Mouse (Mus musculus): ENCODE measurements at regions not wholly inside any gene's neighbourhood (a gene's known extent, or its start where the extent isn't known, plus 50 kb on each side); places are given as distances from the start of the nearest gene placed in this dataset.
A peak's percentile ranks its signal among the peaks of the same experiment; 100 is the strongest.

- no peak for DNase-seq (ENCODE audit: low read depth)
- TF ChIP-seq POLR2A (IDR thresholded peaks at IDR 0.05; ENCODE audit: borderline replicate concordance, extremely low read depth, insufficient read depth, insufficient read length, poor library complexity, severe bottlenecking) (no peak), CTCF (IDR thresholded peaks at IDR 0.05; ENCODE audit: borderline replicate concordance, extremely low read depth, insufficient read depth, insufficient read length) (no peak)
These were observed 252.4 kb downstream of the Dact1 start for GRCm38 (mm10) chr12:71561918-71562572.

- DNase-seq (ENCODE audit: low read depth), result no peak
- TF ChIP-seq CTCF (IDR thresholded peaks at IDR 0.05; ENCODE audit: borderline replicate concordance, extremely low read depth, insufficient read depth, insufficient read length) (no peak), POLR2A (IDR thresholded peaks at IDR 0.05; ENCODE audit: borderline replicate concordance, extremely low read depth, insufficient read depth, insufficient read length, poor library complexity, severe bottlenecking) (no peak)
These were observed 253.5 kb downstream of the Dact1 start for GRCm38 (mm10) chr12:71563219-71563618.

GRCm38 (mm10) chr12:71566371-71566770 is 256.7 kb downstream of the Dact1 start:
- TF ChIP-seq CTCF (IDR thresholded peaks at IDR 0.05; ENCODE audit: borderline replicate concordance, extremely low read depth, insufficient read depth, insufficient read length), result no peak
- no peak for TF ChIP-seq POLR2A (IDR thresholded peaks at IDR 0.05; ENCODE audit: borderline replicate concordance, extremely low read depth, insufficient read depth, insufficient read length, poor library complexity, severe bottlenecking)
- no peak for DNase-seq (ENCODE audit: low read depth)

GRCm38 (mm10) chr12:71568251-71568650 is 258.6 kb downstream of the Dact1 start:
- TF ChIP-seq CTCF (IDR thresholded peaks at IDR 0.05; ENCODE audit: borderline replicate concordance, extremely low read depth, insufficient read depth, insufficient read length), result no peak
- DNase-seq (ENCODE audit: low read depth), result peak; percentile 70

GRCm38 (mm10) chr12:71568880-71569390 is 259.3 kb downstream of the Dact1 start:
- TF ChIP-seq CTCF (IDR thresholded peaks at IDR 0.05; ENCODE audit: borderline replicate concordance, extremely low read depth, insufficient read depth, insufficient read length) (no peak), POLR2A (IDR thresholded peaks at IDR 0.05; ENCODE audit: borderline replicate concordance, extremely low read depth, insufficient read depth, insufficient read length, poor library complexity, severe bottlenecking) (no peak)
- peak; percentile 51 for DNase-seq (ENCODE audit: low read depth)

- DNase-seq (ENCODE audit: low read depth), result peak; percentile 64
- no peak for TF ChIP-seq CTCF (IDR thresholded peaks at IDR 0.05; ENCODE audit: borderline replicate concordance, extremely low read depth, insufficient read depth, insufficient read length)
- no peak for TF ChIP-seq POLR2A (IDR thresholded peaks at IDR 0.05; ENCODE audit: borderline replicate concordance, extremely low read depth, insufficient read depth, insufficient read length, poor library complexity, severe bottlenecking)
These were observed 260.0 kb downstream of the Dact1 start for GRCm38 (mm10) chr12:71569662-71570061.

GRCm38 (mm10) chr12:71570116-71570515 is 260.4 kb downstream of the Dact1 start:
- DNase-seq (ENCODE audit: low read depth), result no peak
- no peak for TF ChIP-seq CTCF (IDR thresholded peaks at IDR 0.05; ENCODE audit: borderline replicate concordance, extremely low read depth, insufficient read depth, insufficient read length)
- TF ChIP-seq POLR2A (IDR thresholded peaks at IDR 0.05; ENCODE audit: borderline replicate concordance, extremely low read depth, insufficient read depth, insufficient read length, poor library complexity, severe bottlenecking), result no peak

GRCm38 (mm10) chr12:71572833-71573446 is 257.9 kb upstream of the Daam1 start:
- DNase-seq (ENCODE audit: low read depth), result peak; percentile 76
- no peak for TF ChIP-seq CTCF (IDR thresholded peaks at IDR 0.05; ENCODE audit: borderline replicate concordance, extremely low read depth, insufficient read depth, insufficient read length)
- no peak for TF ChIP-seq POLR2A (IDR thresholded peaks at IDR 0.05; ENCODE audit: borderline replicate concordance, extremely low read depth, insufficient read depth, insufficient read length, poor library complexity, severe bottlenecking)

GRCm38 (mm10) chr12:71573456-71573855 is 257.4 kb upstream of the Daam1 start:
- peak; percentile 62 for DNase-seq (ENCODE audit: low read depth)
- TF ChIP-seq CTCF (IDR thresholded peaks at IDR 0.05; ENCODE audit: borderline replicate concordance, extremely low read depth, insufficient read depth, insufficient read length) (no peak), POLR2A (IDR thresholded peaks at IDR 0.05; ENCODE audit: borderline replicate concordance, extremely low read depth, insufficient read depth, insufficient read length, poor library complexity, severe bottlenecking) (no peak)

- TF ChIP-seq POLR2A (IDR thresholded peaks at IDR 0.05; ENCODE audit: borderline replicate concordance, extremely low read depth, insufficient read depth, insufficient read length, poor library complexity, severe bottlenecking) (no peak), CTCF (IDR thresholded peaks at IDR 0.05; ENCODE audit: borderline replicate concordance, extremely low read depth, insufficient read depth, insufficient read length) (no peak)
These were observed 256.2 kb upstream of the Daam1 start for GRCm38 (mm10) chr12:71574685-71575084.

GRCm38 (mm10) chr12:71577349-71577748 is 253.5 kb upstream of the Daam1 start:
- no peak for TF ChIP-seq POLR2A (IDR thresholded peaks at IDR 0.05; ENCODE audit: borderline replicate concordance, extremely low read depth, insufficient read depth, insufficient read length, poor library complexity, severe bottlenecking)
- TF ChIP-seq CTCF (IDR thresholded peaks at IDR 0.05; ENCODE audit: borderline replicate concordance, extremely low read depth, insufficient read depth, insufficient read length), result peak; percentile 31; the same call in 1 of the 2 replicates
- peak; percentile 68 for DNase-seq (ENCODE audit: low read depth)

More at GRCm38 (mm10) chr12:71574685-71575084, 256.2 kb upstream of the Daam1 start:
- DNase-seq (ENCODE audit: low read depth), result no peak

GRCm38 (mm10) chr12:71578006-71578405 is 252.9 kb upstream of the Daam1 start:
- DNase-seq (ENCODE audit: low read depth), result peak; percentile 65
- TF ChIP-seq POLR2A (IDR thresholded peaks at IDR 0.05; ENCODE audit: borderline replicate concordance, extremely low read depth, insufficient read depth, insufficient read length, poor library complexity, severe bottlenecking) (no peak), CTCF (IDR thresholded peaks at IDR 0.05; ENCODE audit: borderline replicate concordance, extremely low read depth, insufficient read depth, insufficient read length) (no peak)

Measured in brain, embryonic 14.5 days (tissue).